Mouse (Mus musculus) lung, postnatal 4 days (tissue): ENCODE data around the gene Fut11.
"Not testable (repeated sequence)": the region's sequence is repeated elsewhere in the genome, so short reads cannot be mapped to it uniquely, and the experiment has no call there.

Experiments used
- DNase-seq, 2 experiments: peaks; one replicate each; pipeline ENCODE4 v3.0.0; 2021

Fut11 gene

DNA sequence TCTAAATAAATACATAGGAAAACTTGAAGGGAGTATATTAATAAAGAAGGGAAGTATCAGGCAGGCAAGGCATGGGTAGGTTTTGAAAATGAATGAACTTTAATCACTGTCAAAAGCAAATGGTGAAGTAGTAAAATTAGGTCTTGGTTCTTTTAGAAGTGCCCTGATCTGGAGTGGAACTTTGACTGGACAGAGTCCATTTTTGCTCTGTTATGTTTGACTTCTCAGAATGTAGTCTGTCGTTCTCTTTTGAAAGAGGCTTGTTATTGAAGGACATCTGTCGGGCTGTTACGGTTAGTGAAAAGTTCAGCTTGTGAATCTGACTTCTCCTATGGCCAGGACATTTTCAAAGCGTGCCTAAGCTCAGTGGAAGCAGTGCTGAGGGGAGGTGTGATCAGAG, 16.9 kb upstream of the Fut11 start:
- no peak for DNase-seq

- no peak for DNase-seq
Measured at GRCm38 (mm10) chr14:20681742-20682141, 13.0 kb upstream of the Fut11 start.

- DNase-seq = peak in 1 of 2 experiments; percentile 22
Measured at GRCm38 (mm10) chr14:20682498-20682897, 12.3 kb upstream of the Fut11 start.

DNA sequence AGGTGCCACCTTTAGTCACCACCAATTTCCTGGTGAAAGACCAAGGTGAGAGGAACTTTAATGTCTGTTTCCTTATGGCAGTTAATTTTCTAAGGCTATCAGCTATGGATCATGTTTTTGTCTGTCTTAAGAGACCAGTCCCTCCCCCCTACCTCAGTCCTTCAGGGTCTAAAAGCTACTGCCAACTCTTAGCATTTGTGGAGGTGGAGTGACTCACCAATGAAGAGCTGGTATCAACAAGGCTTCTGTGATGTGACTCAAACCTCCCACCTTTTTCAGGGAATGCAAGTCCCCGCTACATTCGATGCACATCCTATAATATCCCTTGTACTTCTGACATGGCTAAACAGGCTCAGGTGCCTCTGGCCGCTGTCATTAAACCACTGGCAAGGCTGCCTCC, 8.2 kb upstream of the Fut11 start:
- DNase-seq = no peak

DNA sequence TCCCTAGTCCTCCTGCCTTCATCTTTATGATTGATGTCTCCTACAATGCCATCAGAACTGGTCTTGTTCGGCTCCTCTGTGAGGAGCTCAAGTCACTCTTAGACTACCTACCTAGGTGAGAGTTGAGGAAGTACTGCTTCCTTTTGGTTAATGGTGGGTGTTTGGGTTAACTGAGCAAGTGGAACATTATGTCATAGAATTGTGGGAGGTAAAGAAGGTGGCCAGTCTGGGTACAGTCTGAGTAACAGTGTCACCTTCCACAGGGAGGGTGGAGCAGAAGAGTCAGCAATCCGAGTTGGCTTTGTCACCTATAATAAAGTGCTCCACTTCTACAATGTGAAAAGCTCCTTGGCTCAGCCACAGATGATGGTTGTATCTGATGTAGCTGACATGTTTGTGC, 5.8 kb upstream of the Fut11 start:
- no peak for DNase-seq

- no peak for DNase-seq
Measured at GRCm38 (mm10) chr14:20691772-20692171, 3.0 kb upstream of the Fut11 start.

DNA sequence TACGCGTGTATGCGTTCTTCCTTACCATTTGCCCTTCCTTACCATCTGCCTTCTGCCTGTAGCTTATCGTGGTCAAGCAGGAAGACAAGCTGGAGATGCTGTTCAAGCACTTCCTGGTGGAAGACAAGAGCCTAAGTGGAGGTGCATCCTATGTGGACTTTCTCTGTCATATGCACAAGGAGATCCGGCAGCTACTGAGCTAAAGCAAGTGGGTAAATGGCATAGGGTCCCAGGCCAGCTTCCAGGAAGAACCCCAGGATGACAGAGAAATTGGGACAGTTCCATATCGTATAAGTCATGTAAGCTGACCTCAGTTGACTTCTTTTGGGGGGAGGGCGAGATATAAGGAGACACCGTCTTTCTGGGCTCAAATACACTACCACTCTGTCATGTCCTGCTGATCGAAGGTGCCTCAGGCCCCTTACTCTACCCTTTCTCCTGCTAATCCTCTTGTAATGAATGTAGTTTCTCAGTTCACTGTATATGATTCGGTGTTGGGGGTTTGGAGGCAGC, 1.1 kb upstream of the Fut11 start:
- DNase-seq = no peak

- peak in 1 of 2 experiments; percentile 36 for DNase-seq
Measured at GRCm38 (mm10) chr14:20694185-20694883, 434 bp upstream of the Fut11 start.

DNA sequence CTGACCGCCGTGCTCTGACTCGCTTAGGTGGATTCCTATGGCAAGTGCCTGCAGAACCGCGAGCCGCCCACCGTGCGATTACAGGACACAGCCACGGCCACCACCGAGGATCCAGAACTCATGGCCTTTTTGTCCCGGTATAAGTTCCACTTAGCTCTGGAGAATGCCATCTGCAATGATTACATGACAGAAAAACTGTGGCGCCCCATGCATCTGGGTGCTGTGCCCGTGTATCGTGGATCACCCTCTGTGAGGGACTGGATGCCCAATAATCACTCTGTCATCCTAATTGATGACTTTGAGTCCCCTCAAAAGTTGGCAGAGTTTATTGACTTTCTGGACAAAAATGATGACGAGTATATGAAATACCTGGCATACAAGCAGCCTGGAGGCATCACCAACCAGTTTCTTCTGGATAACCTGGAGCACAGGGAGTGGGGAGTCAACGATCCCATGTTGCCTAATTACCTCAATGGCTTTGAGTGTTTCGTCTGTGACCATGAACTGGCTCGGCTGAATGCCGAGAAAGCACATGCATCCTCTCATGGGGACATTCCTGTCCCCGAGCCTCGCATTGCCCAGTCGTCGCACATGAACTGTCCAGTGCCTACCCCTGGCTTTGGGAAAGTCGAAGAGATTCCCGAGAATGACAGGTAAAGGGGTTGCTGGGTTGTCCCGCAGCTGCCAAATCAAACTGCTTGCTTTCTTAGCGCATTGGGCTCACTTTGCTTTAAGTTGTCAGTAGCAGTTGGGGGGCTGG, 1.2 kb downstream of the Fut11 start:
- no peak for DNase-seq

- DNase-seq = peak; percentile 53 to 69
Measured at GRCm38 (mm10) chr14:20696986-20697385, 2.2 kb downstream of the Fut11 start.

DNA sequence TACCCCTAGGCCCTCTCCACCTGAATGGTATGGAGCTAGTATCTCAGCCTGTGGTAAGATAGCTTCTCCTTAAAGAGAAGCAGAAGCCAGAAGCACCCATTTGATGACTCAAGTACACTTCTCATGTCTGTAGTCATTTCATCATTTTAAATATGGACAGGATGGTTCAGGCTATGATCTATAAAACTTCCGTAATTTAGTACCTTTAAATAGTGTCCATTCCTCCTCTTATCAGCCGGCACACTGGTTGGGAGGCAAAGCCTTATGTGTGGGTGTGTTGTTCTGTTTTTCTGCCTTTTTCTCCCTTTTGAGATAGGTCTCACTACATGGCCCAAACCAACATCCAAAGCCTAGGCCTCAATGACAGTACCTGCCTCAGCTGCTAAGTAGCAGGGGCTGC, 3.7 kb downstream of the Fut11 start:
- DNase-seq = no peak

DNA sequence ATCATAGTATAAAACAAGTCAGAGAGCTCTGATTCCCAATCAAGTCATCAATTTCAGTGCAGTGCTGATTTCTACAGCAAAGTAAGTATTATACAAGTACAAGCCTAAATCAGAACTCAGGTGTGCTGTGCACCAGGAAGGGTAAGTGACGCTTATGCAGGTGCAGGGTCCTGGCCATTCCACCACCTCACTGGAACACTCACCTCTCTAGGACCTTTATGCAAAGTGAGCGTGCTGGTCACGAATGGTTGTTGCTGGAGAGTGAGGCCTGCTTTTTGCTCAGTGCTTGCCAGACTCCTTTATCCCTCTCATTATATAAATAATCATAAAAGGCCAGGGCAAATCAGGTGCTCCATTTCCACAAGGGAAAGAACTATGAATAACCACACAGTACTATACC, 5.6 kb downstream of the Fut11 start:
- no peak for DNase-seq

DNA sequence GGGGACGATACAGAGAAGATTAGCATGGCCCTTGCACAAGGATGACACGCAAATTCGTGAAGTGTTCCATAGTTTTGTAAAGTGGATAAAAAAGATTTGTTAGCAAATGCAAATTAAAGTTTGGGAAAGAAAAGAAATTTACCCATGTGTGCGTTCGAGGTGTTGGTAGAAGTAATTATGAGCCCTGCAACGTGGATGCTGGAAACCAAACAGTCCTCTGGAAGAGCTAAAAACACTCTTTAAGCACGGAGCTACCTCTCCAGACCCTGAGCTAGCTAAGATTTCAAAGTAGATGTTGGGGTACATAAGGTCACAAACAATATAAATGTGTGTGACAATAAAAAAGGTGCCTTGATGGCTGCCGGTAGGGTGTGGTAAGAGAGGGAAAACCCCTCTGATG, 6.8 kb downstream of the Fut11 start:
- DNase-seq = no peak

- DNase-seq = no peak
Measured at GRCm38 (mm10) chr14:20702096-20702740, 7.5 kb downstream of the Fut11 start.

- DNase-seq = peak; percentile 93 to 94
Measured at GRCm38 (mm10) chr14:20702741-20703381, 8.1 kb downstream of the Fut11 start, which contains the start of gene Chchd1. Gene Chchd1, plus strand, starts transcription at chr14:20703006.

- not testable (repeated sequence) for DNase-seq
Measured at GRCm38 (mm10) chr14:20703461-20703860, 8.7 kb downstream of the Fut11 start.

DNA sequence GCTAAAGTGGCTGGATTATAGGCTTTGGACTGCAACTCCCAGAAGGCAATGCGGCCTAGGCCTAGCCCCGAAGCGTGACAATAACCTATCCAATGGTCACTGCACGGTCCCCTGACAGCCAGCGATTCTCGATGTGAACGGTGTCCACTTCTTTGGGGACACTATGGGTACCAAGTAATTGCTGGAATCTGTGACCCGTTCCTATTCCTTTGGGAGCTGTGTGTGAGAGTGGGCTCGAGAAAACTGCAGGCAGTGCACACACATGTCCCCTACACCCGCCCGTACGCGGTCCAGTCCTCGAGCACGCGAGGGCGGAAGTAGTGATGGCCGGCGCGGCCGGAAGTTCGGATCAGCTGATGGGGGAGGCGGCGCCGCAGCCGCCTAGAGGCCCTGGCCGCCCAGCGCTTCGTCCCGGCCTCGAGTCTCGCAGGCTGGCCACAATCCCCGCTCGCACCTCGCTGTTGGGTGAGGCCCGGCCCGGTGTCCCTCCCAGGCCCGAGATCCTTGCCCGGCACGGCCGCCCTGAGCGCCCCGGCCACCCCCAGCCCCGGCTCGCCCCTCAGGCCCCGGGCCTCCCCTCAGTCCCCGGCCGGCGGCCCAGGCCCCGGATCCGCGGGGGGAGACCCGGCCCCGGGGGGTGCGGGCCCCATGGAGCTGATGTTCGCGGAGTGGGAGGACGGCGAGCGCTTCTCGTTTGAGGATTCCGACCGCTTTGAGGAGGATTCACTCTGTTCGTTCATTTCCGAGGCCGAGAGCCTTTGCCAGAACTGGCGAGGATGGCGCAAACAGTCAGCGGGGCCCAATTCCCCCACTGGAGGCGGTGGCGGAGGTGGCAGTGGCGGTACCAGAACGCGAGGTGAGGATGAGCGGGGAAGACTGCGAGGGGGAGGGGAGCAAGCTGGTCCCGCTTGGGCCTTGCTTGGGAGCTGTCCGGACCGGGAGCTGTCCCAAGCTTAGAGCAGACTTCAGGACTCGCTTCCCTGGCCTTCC, 12.7 kb downstream of the Fut11 start, which contains the start of gene Zswim8:
Gene Zswim8 (plus strand): TSS at position 352 of the 990 bp plus-strand sequence.
- peak; percentile 91 to 94 for DNase-seq

DNA sequence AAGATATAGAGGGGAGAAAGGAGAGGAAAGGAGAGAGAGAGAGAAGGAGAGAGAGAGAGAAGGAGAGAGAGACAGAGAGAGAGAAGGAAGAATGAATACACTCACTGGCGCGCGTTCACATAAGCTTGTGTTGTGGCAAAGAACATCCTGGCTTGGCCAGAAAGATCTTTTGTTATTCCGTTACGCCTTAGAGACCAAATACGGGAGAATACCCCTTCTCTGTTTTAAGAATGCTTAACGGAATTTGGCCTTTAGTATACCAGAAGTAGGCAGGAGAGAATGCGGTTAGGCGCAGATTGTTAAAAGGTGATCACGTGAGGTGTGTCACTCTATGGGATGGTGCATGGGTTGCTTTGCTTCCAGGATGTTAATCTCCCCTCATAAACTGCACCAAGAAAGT, 13.5 kb downstream of the Fut11 start:
- DNase-seq = no peak

- no peak for DNase-seq
Measured at GRCm38 (mm10) chr14:20713832-20714231, 19.1 kb downstream of the Fut11 start.

GRCm38 (mm10) chr14:20718443-20718842, 23.7 kb downstream of the Fut11 start:
- DNase-seq = no peak

DNA sequence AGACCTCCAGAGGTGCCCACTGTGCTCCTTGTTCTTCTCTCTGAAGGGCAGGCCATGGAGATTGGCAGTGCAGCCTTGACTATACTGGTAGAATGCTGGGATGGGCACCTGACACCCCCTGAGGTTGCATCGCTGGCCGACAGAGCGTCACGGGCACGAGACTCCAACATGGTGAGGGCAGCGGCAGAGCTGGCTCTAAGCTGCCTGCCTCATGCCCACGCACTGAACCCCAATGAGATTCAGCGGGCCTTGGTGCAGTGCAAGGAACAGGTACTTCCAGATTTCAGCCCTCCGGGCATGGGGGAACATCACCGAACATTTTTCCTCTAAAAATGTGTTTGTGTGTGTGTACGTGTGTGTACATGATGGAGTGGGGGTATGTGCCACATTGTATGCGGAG, 25.0 kb downstream of the Fut11 start:
- no peak for DNase-seq

- no peak for DNase-seq
Measured at GRCm38 (mm10) chr14:20721371-20721770, 26.6 kb downstream of the Fut11 start.
